Mouse (Mus musculus): ENCODE data around the gene Dcaf8.

Dcaf8 gene

DNA sequence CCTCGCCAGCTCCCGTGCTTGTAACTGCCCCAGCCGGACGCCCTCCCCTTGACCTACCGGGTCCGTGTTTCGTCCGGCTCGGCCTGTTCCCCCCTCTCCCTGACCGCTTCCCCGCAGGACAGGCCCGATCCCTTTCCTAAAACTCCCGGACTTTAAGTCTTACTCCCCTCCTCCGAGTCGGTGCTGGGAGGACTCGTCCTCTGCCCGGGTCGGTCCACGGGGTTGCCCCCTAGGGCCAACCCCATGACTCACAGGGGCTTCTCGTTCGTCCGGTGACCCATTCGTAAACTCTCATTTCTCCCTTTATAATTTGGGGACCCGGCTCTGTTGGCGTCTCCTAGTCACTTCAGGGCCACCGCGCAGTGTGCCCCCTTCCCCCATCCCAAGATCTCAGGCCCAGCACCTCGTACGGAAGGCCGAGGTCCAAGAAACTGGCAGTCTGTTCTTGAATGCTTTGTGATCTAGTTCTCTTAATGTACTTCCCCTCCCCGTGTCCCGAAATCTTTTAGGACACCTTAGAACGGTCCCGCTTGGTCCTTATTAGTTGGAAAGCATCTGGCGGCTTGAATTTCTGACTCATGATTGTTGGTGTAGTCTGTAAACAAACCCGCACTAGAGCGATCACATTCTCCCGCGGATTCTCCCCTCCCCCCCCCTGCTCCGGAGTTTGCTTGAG, 533 bp downstream of the Dcaf8 start:
- DNase-seq (ENCODE audit: extremely low spot score), result peak; percentile 76

- peak; percentile 19 for DNase-seq (ENCODE audit: extremely low spot score)
Measured at GRCm38 (mm10) chr1:172148955-172149815, 1.3 kb downstream of the Dcaf8 start.

DNA sequence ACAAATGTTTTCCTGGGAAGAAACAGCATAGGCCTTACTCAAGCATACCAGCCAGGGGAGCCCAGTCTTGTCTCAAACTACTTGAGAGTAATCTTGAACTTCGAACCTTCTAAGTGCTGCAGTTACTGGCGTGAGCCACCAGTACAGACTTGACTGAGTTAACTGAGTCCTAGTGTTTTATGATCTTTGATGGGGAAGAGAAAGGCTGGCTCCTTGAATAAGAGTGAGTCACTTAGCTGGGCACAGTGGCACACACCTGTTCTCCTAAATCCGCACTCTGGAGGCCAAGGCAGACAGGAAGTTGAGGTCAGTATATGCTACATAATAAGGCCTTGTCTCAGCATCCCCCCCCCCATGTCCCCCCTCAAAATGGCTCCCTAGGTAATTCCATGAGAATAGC, 6.7 kb downstream of the Dcaf8 start:
- no peak for DNase-seq (ENCODE audit: extremely low spot score)

DNA sequence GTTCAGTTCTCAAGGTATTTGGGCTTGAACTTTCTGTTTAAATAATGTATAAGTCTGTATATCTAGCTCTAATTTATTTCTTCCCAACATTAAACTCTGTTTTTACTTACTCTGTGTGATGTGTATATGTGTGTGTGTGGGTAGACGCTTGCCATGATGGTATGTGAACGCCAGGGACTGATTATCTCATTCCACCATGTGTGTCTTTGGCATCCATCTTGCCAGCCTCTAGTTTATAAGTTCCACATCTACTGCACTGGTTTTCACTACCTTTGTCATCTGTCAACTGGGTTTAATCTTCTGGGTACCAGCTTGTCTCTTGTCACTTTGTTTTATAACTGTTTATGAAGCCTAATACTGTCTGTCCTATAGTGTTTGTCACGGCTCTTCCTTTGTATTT, 7.6 kb downstream of the Dcaf8 start:
- no peak for DNase-seq (ENCODE audit: extremely low spot score)

DNA sequence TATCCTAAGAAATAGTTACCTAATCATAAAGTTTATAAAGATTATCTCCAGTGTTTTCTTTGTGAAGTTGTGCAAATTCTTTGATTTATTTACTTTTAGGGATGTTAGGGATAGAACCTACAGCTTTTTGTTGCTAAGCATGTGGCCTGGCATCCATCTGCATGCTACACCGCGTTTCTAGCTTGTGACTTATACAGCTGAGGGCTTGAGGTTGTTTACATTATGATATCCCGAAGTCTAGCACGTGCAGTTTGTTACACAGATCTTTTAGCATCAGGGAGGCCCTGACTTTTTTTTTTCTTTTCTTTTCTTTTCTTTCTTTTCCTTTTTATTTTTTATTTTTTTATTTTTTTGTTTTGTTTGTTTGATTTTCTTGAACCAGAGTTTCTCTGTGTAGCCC, 12.1 kb downstream of the Dcaf8 start:
- DNase-seq (ENCODE audit: extremely low spot score), result no peak

DNA sequence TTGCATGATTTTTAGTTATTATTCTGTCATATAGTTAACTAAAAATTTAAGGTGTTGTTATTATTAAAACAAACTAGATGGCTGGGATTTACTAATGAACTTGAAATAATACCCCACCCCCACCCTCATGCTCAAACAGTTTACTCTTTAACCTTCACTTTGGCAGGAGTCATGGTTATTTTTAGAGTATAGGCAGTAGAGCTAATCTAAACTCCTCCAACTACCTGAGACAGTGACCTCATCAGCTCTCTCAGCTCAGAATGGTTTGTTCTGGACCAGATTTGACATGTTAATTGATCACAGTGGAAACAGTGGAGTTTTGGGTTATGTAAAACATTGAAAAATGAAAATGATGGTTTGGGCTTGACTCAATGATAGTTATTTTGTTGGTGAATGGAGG, 12.6 kb downstream of the Dcaf8 start:
- no peak for DNase-seq (ENCODE audit: extremely low spot score)

DNA sequence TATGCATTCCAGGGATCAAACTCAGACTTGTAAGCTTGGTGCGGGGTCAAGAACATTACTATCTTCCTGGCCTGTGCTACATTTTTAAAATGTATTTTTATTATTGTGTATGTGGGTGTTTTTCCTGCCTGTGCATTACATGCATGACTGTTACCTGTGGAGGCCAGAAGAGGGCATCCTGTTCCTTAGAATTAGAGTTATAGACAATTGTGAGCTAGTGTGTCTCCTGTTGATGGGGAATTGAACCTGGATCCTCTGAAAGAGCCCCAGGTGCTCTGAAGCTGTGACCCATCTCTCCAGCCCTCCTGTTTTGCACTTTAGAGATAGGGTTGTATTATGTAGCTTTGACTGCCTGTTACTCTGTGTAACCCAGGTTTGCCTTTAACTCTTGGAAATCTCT, 14.1 kb downstream of the Dcaf8 start:
- DNase-seq (ENCODE audit: extremely low spot score), result no peak

GRCm38 (mm10) chr1:172162959-172163358, 15.1 kb downstream of the Dcaf8 start:
- DNase-seq (ENCODE audit: extremely low spot score), result no peak

GRCm38 (mm10) chr1:172167911-172168310, 20.0 kb downstream of the Dcaf8 start:
- DNase-seq (ENCODE audit: extremely low spot score), result no peak

- DNase-seq (ENCODE audit: extremely low spot score), result no peak
Measured at GRCm38 (mm10) chr1:172169809-172170208, 21.9 kb downstream of the Dcaf8 start.

- DNase-seq (ENCODE audit: extremely low spot score), result no peak
Measured at GRCm38 (mm10) chr1:172172381-172172780, 24.5 kb downstream of the Dcaf8 start.

DNA sequence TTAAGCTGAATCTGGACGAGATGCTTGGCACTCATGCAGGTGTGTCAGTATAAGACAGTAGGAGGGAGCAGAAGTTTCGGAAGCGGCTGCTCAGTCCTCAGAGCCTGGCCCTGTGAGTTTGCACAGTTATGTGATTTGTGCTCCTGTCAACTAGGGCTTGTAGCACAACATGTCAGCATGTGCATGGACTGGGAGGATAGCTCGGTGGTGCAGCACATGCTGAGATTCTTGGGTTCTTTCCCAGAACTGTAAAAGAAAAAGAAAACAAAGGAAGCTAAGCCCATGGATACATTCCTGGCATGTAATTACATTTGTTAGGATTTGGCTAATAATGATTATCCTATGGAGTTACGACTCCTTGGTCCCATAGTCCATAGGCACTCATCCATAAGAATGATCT, 25.3 kb downstream of the Dcaf8 start:
- no peak for DNase-seq (ENCODE audit: extremely low spot score)

DNA sequence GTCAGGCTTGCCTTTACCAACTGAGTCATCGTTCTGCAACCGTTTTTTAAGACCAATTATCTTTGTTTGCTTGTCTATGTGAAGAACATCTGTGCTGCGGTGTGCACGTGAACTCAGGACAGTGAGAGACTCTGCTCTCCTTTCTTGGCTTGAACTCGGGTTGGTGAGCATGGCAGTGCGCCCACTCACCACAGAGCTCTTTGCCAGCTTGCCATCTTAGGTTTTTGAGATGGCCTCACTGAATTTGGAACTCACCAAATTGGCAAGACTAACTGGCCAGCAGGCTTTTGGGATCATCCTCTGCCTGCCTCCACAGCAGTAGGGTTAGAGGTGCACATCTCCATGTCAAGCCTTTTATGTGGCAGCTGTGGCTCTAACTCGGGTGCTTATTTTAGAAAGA, 29.9 kb downstream of the Dcaf8 start:
- no peak for DNase-seq (ENCODE audit: extremely low spot score)

- no peak for DNase-seq (ENCODE audit: extremely low spot score)
Measured at GRCm38 (mm10) chr1:172179102-172179501, 31.2 kb downstream of the Dcaf8 start.

- no peak for DNase-seq (ENCODE audit: extremely low spot score)
Measured at GRCm38 (mm10) chr1:172180881-172181280, 33.0 kb downstream of the Dcaf8 start.

DNA sequence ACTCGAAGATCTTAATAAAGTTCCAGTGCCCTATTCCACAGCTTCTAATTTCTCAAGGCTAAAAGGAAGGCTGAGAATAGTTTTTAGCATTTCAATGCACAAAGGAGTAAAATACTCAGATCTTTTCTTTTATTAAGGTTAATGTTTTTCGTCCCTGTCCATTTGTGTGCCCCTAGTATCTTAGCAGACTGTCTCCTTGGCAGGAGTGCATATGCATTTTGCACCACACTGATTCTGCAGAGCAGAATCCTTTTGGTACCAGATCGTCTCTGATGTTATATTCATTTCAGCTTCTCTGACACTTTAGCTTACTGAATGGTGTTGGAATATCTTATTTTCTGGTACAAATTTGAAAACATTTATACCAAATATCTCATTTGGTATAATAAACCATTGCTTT, 33.9 kb downstream of the Dcaf8 start:
- DNase-seq (ENCODE audit: extremely low spot score), result no peak

DNA sequence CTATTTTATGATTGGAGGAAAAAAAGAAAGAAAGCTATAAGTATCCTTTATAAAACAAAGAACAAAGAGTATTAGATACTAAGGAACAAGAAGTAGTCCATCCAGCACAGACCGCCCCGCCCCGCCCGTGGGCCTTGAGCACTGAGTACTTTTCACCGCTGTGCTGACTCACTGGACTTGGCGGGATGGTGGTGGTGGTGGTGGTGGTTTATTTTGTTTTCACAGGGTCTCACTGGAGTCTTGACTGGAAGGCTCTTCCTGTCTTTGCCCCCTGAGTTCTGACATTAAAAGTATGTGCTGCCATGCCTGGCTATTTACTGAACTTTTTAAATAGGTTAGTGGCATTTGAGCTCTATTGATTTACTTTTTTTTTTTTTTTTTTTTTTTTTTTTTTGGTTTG, 35.2 kb downstream of the Dcaf8 start:
- DNase-seq (ENCODE audit: extremely low spot score), result no peak

DNA sequence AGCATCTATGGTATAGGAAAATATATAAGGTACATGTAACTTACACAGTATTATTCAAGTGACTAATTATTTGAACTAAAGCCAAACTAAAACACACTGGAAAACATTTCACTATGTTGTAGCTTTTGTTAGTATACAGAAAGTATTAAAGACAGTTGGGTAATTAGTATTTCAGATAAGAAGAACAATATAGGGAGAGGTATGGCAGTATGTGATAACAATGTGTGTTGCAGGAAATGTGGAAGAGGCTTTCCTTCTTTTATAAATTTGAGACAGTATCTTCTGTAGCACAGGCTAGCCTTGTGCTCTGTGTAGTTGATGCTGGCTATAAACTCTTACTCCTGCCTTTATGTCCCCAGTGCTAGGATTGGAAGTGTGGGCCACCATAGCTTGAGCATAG, 36.0 kb downstream of the Dcaf8 start:
- no peak for DNase-seq (ENCODE audit: extremely low spot score)

DNA sequence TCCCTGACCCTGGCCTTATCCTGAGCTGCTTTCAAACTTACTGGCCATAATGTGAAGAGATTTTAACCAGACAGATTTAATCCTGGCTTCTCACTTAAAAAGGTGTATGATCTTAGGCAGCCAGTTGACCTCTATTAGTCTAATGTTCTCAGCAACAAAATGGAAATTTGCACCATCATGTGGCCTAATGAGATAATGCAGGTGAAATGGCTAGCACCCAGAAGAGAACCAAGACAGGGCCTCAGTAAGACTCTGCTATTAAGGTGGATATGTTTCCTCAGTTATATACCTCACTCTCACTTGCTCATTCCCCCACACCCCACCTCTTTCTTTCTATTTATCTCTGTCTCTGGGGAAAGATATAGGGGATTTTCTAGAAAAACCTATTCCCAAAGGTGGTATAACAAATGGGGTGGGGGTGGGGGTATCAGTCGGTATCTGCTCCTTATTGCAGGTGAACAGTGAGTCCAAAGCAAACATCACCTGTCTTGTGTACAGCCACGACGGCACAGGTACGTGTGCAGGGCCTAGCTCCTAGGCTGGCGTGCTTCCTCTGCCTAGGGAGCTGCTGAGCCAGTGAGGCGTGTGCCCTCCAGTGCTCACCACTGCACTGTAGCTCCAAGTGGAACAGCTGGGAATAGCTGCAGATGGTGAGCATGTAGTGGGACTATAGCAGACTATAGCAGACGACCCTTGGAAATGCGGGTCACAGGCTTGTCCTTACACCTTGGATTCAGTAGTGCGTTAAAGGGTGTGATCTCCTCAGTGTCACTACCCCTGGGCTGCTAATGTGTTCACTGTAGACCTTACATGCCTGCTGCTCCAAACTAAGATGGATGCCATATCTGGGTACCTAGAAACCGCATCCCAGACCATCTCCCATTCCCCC, 38.8 kb downstream of the Dcaf8 start:
- no peak for DNase-seq (ENCODE audit: extremely low spot score)

DNA sequence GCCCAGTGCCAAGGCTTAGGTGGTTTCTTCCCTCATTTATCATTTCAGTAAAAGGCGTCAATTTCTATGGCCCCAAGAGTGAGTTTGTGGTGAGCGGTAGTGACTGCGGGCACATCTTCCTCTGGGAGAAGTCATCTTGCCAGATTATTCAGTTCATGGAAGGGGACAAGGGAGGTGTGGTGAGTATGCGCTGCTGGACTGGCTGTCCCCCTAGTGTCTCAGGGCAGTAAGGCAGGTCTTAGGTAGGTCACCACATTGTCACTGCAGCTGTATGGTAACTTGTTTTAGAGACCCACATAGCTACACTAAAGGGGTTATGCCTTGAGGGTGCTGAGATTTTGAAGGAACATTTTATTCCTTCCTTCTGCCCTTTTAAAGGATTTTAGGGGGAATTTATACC, 41.0 kb downstream of the Dcaf8 start:
- peak; percentile 21 for DNase-seq (ENCODE audit: extremely low spot score)

GRCm38 (mm10) chr1:172191578-172191977, 43.7 kb downstream of the Dcaf8 start:
- DNase-seq (ENCODE audit: extremely low spot score), result no peak

DNA sequence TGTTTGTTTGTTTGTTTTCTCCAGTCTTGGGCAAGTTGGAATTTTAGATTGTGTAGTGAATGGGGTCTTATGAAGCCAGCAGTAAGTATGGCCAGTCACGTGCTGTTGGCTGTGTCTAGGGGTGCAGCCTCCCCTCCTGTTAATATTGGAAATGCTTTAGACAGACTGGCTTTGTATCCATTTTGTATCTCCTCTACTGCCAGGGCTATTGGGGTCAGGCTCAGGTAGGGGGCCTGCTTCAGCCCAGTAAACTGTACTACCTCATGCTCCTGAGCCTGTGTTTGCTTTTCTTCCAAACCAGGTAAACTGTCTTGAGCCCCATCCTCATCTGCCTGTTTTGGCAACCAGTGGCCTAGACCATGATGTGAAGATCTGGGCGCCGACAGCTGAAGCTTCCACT, 44.3 kb downstream of the Dcaf8 start:
- DNase-seq (ENCODE audit: extremely low spot score), result no peak
